Mouse (Mus musculus) adrenal gland, postnatal 25 days (tissue): Measurements from ENCODE around the gene Dgcr2. TPM values are rescaled to one million over a fixed set of nuclear protein-coding genes. Genes with fewer than 3 reads are reported as not detected.

Experiments used
- total RNA-seq: library from RNA; stranded (reverse); gene quantifications from 2 replicates; pipeline ENCODE4 v1.2.3, GENCODE M21; 2021

Gene Dgcr2
- total RNA-seq, 1 experiment from 2014 or later, result 73.0 TPM

Other genes with a start within 250 kb of the Dgcr2 start
- gene Med15, start 165.7 kb downstream of the Dgcr2 start, total RNA-seq, result 74.8 and 76.0 TPM in 2 replicates
- gene Klhl22, start 138.9 kb downstream of the Dgcr2 start, total RNA-seq, result 32.3 and 49.0 TPM in 2 replicates
- gene Scarf2, start 101.3 kb downstream of the Dgcr2 start, total RNA-seq, result 8.6 and 8.7 TPM in 2 replicates
- gene B830017H08Rik, start 65.4 kb downstream of the Dgcr2 start, total RNA-seq, result not detected in 2 replicates
- gene Car15, start 60.2 kb downstream of the Dgcr2 start, total RNA-seq, result 2.9 and 3.6 TPM in 2 replicates
- gene Gm20518, start 6.9 kb downstream of the Dgcr2 start, total RNA-seq, result 0.30 TPM in 1 of 2 replicates, not detected in the other
- 0.12 TPM in 1 of 2 replicates, not detected in the other for gene Tssk1, start 4.3 kb downstream of the Dgcr2 start, total RNA-seq
- not detected in 2 replicates for gene Tssk2, start 75 bp upstream of the Dgcr2 start, total RNA-seq
- 19.4 and 21.0 TPM in 2 replicates for gene Ess2, start 12.8 kb upstream of the Dgcr2 start, total RNA-seq
- not detected in 2 replicates for gene Gsc2, start 16.5 kb upstream of the Dgcr2 start, total RNA-seq
- gene Slc25a1, start 29.7 kb upstream of the Dgcr2 start, total RNA-seq, result 297 and 308 TPM in 2 replicates
- gene Vpreb2, start 81.9 kb upstream of the Dgcr2 start, total RNA-seq, result not detected in 2 replicates
- gene Dgcr6, start 154.3 kb upstream of the Dgcr2 start, total RNA-seq, result 71.9 and 82.3 TPM in 2 replicates
- 41.8 and 67.7 TPM in 2 replicates for gene Prodh, start 191.6 kb upstream of the Dgcr2 start, total RNA-seq
- gene Rtn4r, start 229.1 kb upstream of the Dgcr2 start, total RNA-seq, result not detected in 2 replicates